Mouse (Mus musculus) midbrain, embryonic 15.5 days (tissue): ENCODE measurements around the gene Phex. TPM values are rescaled to one million over a fixed set of nuclear protein-coding genes. Genes with fewer than 3 reads are reported as not detected.

Source experiments
- ATAC-seq: fragments of 200-750 bp; cut with Nextera tagmentation; replicated peaks from 2 replicates; pipeline ENCODE4 v1.8.0; 2017; ENCODE audit warnings: moderate TSS enrichment
- H3K27ac ChIP-seq: fragments of 300-500 bp; sonication (generic); 2 replicates; pipeline ENCODE4 v1.5.1; 2015; ENCODE audit warnings: mild to moderate bottlenecking, inconsistent platforms
- H3K27me3 ChIP-seq: fragments of 300-500 bp; sonication (generic); replicated peaks from 2 replicates; pipeline ENCODE4 v1.6.1; 2015; ENCODE audit warnings: inconsistent platforms
- H3K36me3 ChIP-seq: fragments of 300-500 bp; sonication (generic); replicated peaks from 2 replicates; pipeline ENCODE4 v1.6.1; 2015; ENCODE audit warnings: inconsistent platforms
- H3K4me1 ChIP-seq: fragments of 300-500 bp; sonication (generic); 2 replicates; pipeline ENCODE4 v1.6.1; 2015; ENCODE audit warnings: inconsistent platforms
- H3K4me2 ChIP-seq: fragments of 300-500 bp; sonication (generic); 2 replicates; pipeline ENCODE4 v1.6.1; 2015; ENCODE audit warnings: inconsistent platforms, mild to moderate bottlenecking, moderate library complexity
- H3K4me3 ChIP-seq: fragments of 300-500 bp; sonication (generic); 2 replicates; pipeline ENCODE4 v1.5.1; 2015; ENCODE audit warnings: mild to moderate bottlenecking, inconsistent platforms
- H3K9ac ChIP-seq: fragments of 300-500 bp; sonication (generic); 2 replicates; pipeline ENCODE4 v1.6.1; 2015; ENCODE audit warnings: mild to moderate bottlenecking, inconsistent platforms
- H3K9me3 ChIP-seq: fragments of 300-500 bp; sonication (generic); 2 replicates; pipeline ENCODE4 v1.6.1; 2016; ENCODE audit warnings: inconsistent platforms
- WGBS: fragments of 180-500 bp; shearing (Covaris S2); methylation state at CpG from one replicate; pipeline ENCODE4 v1.1.7; 2015; ENCODE audit warnings: mixed read lengths; 5-methylcytosine and 5-hydroxymethylcytosine counted together
- polyA plus RNA-seq: library from polyadenylated mRNA; unstranded; fragments of >200 nt; fragmentation: Nextera tagmentation; extraction: Ambion mirVana; gene quantifications from 2 replicates; pipeline ENCODE4 v1.2.1, GENCODE M21; 2015

Phex gene
- 0.13 and 0.29 TPM in 2 replicates for polyA plus RNA-seq

GRCm38 (mm10) chrX:157415212-157415611 lies at the start of gene Phex:
Gene Phex, minus strand, starts transcription at chrX:157415312.
- no peaks in the 10 kb centered on the region for H3K9me3 ChIP-seq
- no peaks in the 10 kb centered on the region for H3K4me1 ChIP-seq
- no peaks in the 10 kb centered on the region for H3K36me3 ChIP-seq
- no peak for ATAC-seq
- H3K4me2 ChIP-seq: no peak within 1 kb of the TSS
- 67% methylated on average over 5 of the region's 5 CpGs for WGBS
- H3K4me3 ChIP-seq: no peak within 1 kb of the TSS
- no peak within 1 kb of the TSS for H3K27ac ChIP-seq
- no peaks in the 10 kb centered on the region for H3K27me3 ChIP-seq
- H3K9ac ChIP-seq: no peak within 1 kb of the TSS

- Histone ChIP-seq H3K4me2 (no peak overlapping the region), H3K4me3 (no peak overlapping the region), H3K27me3 (no peaks in the 10 kb centered on the region), H3K9me3 (no peaks in the 10 kb centered on the region), H3K9ac (no peak overlapping the region), H3K27ac (no peak overlapping the region), H3K36me3 (no peaks in the 10 kb centered on the region), H3K4me1 (no peaks in the 10 kb centered on the region)
- WGBS: 69% methylated on average over 3 of the region's 3 CpGs
- ATAC-seq: no peak
Measured at GRCm38 (mm10) chrX:157462716-157463115, 47.6 kb upstream of the Phex start.

- no peaks in the 10 kb centered on the region for H3K27me3 ChIP-seq
- WGBS: 63% methylated on average over 1 of the region's 1 CpGs
- no peak overlapping the region for H3K27ac ChIP-seq
- no peak for ATAC-seq
- no peaks in the 10 kb centered on the region for H3K36me3 ChIP-seq
- H3K4me2 ChIP-seq: no peak overlapping the region
- H3K4me1 ChIP-seq: no peaks in the 10 kb centered on the region
- no peak overlapping the region for H3K9ac ChIP-seq
- H3K9me3 ChIP-seq: no peaks in the 10 kb centered on the region
- H3K4me3 ChIP-seq: no peak overlapping the region
Measured at GRCm38 (mm10) chrX:157454430-157454829, 39.3 kb upstream of the Phex start.

- no peak for ATAC-seq
- WGBS: 88% methylated on average over 1 of the region's 1 CpGs
- Histone ChIP-seq H3K4me3 (no peak overlapping the region), H3K36me3 (no peaks in the 10 kb centered on the region), H3K9ac (no peak overlapping the region), H3K27me3 (no peaks in the 10 kb centered on the region), H3K9me3 (no peaks in the 10 kb centered on the region), H3K27ac (no peak overlapping the region), H3K4me2 (no peak overlapping the region), H3K4me1 (no peaks in the 10 kb centered on the region)
Measured at GRCm38 (mm10) chrX:157449000-157449399, 33.9 kb upstream of the Phex start.

- no peaks in the 10 kb centered on the region for H3K36me3 ChIP-seq
- no peak overlapping the region for H3K4me3 ChIP-seq
- WGBS: 73% methylated on average over 6 of the region's 6 CpGs
- no peak overlapping the region for H3K4me2 ChIP-seq
- H3K27me3 ChIP-seq: no peaks in the 10 kb centered on the region
- no peak for ATAC-seq
- no peaks in the 10 kb centered on the region for H3K4me1 ChIP-seq
- H3K9ac ChIP-seq: no peak overlapping the region
- no peaks in the 10 kb centered on the region for H3K9me3 ChIP-seq
- no peak overlapping the region for H3K27ac ChIP-seq
Measured at GRCm38 (mm10) chrX:157447431-157447830, 32.3 kb upstream of the Phex start.

- 86% methylated on average over 1 of the region's 1 CpGs for WGBS
- no peaks in the 10 kb centered on the region for H3K4me1 ChIP-seq
- no peak overlapping the region for H3K27ac ChIP-seq
- H3K4me2 ChIP-seq: no peak overlapping the region
- no peaks in the 10 kb centered on the region for H3K27me3 ChIP-seq
- no peaks in the 10 kb centered on the region for H3K9me3 ChIP-seq
- H3K4me3 ChIP-seq: no peak overlapping the region
- H3K36me3 ChIP-seq: no peaks in the 10 kb centered on the region
- no peak for ATAC-seq
- no peak overlapping the region for H3K9ac ChIP-seq
Measured at GRCm38 (mm10) chrX:157434768-157435167, 19.7 kb upstream of the Phex start.

- no peak overlapping the region for H3K9ac ChIP-seq
- H3K4me3 ChIP-seq: no peak overlapping the region
- 71% methylated on average over 2 of the region's 2 CpGs for WGBS
- H3K27ac ChIP-seq: no peak overlapping the region
- H3K36me3 ChIP-seq: no peaks in the 10 kb centered on the region
- no peak overlapping the region for H3K4me2 ChIP-seq
- no peaks in the 10 kb centered on the region for H3K27me3 ChIP-seq
- ATAC-seq: no peak
- no peaks in the 10 kb centered on the region for H3K4me1 ChIP-seq
- no peaks in the 10 kb centered on the region for H3K9me3 ChIP-seq
Measured at GRCm38 (mm10) chrX:157419451-157419850, 4.3 kb upstream of the Phex start.

GRCm38 (mm10) chrX:157404919-157405318 lies 10.2 kb downstream of the Phex start:
- no peak overlapping the region for H3K4me2 ChIP-seq
- no peaks in the 10 kb centered on the region for H3K4me1 ChIP-seq
- no peak for ATAC-seq
- 68% methylated on average over 6 of the region's 6 CpGs for WGBS
- H3K27me3 ChIP-seq: no peaks in the 10 kb centered on the region
- no peaks in the 10 kb centered on the region for H3K9me3 ChIP-seq
- no peak overlapping the region for H3K9ac ChIP-seq
- no peaks in the 10 kb centered on the region for H3K36me3 ChIP-seq
- H3K27ac ChIP-seq: no peak overlapping the region
- no peak overlapping the region for H3K4me3 ChIP-seq

GRCm38 (mm10) chrX:157391241-157391640 lies 23.9 kb downstream of the Phex start:
- Histone ChIP-seq H3K9me3 (no peaks in the 10 kb centered on the region), H3K27me3 (no peaks in the 10 kb centered on the region)
- ATAC-seq: no peak

GRCm38 (mm10) chrX:157390102-157390501 lies 25.0 kb downstream of the Phex start:
- Histone ChIP-seq H3K27me3 (no peaks in the 10 kb centered on the region), H3K9ac (no peak overlapping the region), H3K9me3 (no peaks in the 10 kb centered on the region), H3K27ac (no peak overlapping the region), H3K4me1 (no peaks in the 10 kb centered on the region), H3K4me2 (no peak overlapping the region), H3K36me3 (no peaks in the 10 kb centered on the region), H3K4me3 (no peak overlapping the region)
- 81% methylated on average over 6 of the region's 6 CpGs for WGBS
- ATAC-seq: no peak

More at GRCm38 (mm10) chrX:157391241-157391640, 23.9 kb downstream of the Phex start:
- H3K4me1 ChIP-seq: no peaks in the 10 kb centered on the region
- WGBS: 57% methylated on average over 2 of the region's 2 CpGs
- no peak overlapping the region for H3K4me3 ChIP-seq
- H3K4me2 ChIP-seq: no peak overlapping the region
- no peak overlapping the region for H3K9ac ChIP-seq
- no peak overlapping the region for H3K27ac ChIP-seq
- no peaks in the 10 kb centered on the region for H3K36me3 ChIP-seq

- ATAC-seq: no peak
- WGBS: 88% methylated on average over 3 of the region's 3 CpGs
- no peaks in the 10 kb centered on the region for H3K27me3 ChIP-seq
- H3K9me3 ChIP-seq: no peaks in the 10 kb centered on the region
- no peak overlapping the region for H3K4me3 ChIP-seq
- H3K27ac ChIP-seq: no peak overlapping the region
- H3K36me3 ChIP-seq: no peaks in the 10 kb centered on the region
- no peak overlapping the region for H3K9ac ChIP-seq
- no peak overlapping the region for H3K4me2 ChIP-seq
- no peaks in the 10 kb centered on the region for H3K4me1 ChIP-seq
Measured at GRCm38 (mm10) chrX:157388419-157388818, 26.7 kb downstream of the Phex start.

- H3K27me3 ChIP-seq: no peaks in the 10 kb centered on the region
- H3K9me3 ChIP-seq: no peaks in the 10 kb centered on the region
- H3K27ac ChIP-seq: no peak overlapping the region
- no peaks in the 10 kb centered on the region for H3K4me1 ChIP-seq
- H3K4me3 ChIP-seq: no peak overlapping the region
- H3K36me3 ChIP-seq: no peaks in the 10 kb centered on the region
- WGBS: 82% methylated on average over 5 of the region's 5 CpGs
- no peak for ATAC-seq
- H3K9ac ChIP-seq: no peak overlapping the region
- H3K4me2 ChIP-seq: no peak overlapping the region
Measured at GRCm38 (mm10) chrX:157387025-157387424, 28.1 kb downstream of the Phex start.

GRCm38 (mm10) chrX:157378822-157379221 lies 36.3 kb downstream of the Phex start:
- no peaks in the 10 kb centered on the region for H3K9me3 ChIP-seq
- H3K4me3 ChIP-seq: no peak overlapping the region
- H3K9ac ChIP-seq: no peak overlapping the region
- WGBS: 65% methylated on average over 10 of the region's 10 CpGs
- no peaks in the 10 kb centered on the region for H3K36me3 ChIP-seq
- H3K4me2 ChIP-seq: no peak overlapping the region
- ATAC-seq: no peak
- no peaks in the 10 kb centered on the region for H3K4me1 ChIP-seq
- H3K27ac ChIP-seq: no peak overlapping the region
- no peaks in the 10 kb centered on the region for H3K27me3 ChIP-seq
